Comparison of ENCODE assay signal across 8 mouse cellular contexts in the genomic region with DNA sequence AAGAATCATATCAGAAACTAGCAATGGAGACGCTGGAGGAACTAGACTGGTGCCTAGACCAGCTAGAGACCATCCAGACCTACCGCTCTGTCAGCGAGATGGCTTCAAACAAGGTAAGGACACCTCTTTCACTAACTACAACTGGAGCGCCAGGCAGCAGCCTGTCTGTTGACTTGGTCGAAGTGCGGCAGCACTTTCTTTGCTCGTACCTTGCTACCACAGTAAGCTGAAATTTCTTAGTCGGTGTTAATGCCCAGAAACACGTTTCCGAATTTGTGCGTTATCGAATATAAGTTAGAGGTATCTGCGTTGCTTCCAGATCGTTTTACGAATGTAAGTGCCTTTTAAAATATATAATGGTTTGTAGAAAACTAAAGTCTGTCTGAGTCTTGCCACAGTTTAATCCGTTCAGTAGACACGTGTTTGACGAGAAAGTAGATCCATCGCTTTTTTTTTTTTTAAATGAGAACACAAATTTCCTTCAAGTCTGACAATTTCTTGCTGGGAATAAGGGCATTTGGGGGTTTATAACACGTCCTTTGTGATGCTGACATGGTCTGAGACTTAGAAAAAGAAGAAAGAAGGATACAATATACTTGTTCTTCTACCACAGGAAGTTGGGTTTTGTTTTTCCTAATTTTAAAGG.
DNase-seq lines count a peak whose midpoint lies in the region; ATAC-seq lines count a peak whose summit lies in the region.

No protein-coding gene starts in this region.

- peak overlapping the region; percentile 52 for H3K9ac ChIP-seq in neural tube, embryonic 11.5 days (ENCODE audit: low read length)
- peak overlapping the region; percentile 41 for H3K9ac ChIP-seq in embryonic facial prominence, embryonic 11.5 days (replicated peaks; ENCODE audit: low read length)
- H3K9ac ChIP-seq in intestine, embryonic 16.5 days (ENCODE audit: low read depth, low read length) = peak overlapping the region; percentile 69
- H3K9ac ChIP-seq in midbrain, embryonic 12.5 days (replicated peaks) = peak overlapping the region; percentile 55

- H3K4me2 ChIP-seq in neural tube, embryonic 11.5 days (ENCODE audit: low read depth) = peak overlapping the region; percentile 68
- peak overlapping the region; percentile 66 for H3K4me2 ChIP-seq in embryonic facial prominence, embryonic 11.5 days (ENCODE audit: low read depth, low read length)
- H3K4me2 ChIP-seq in intestine, embryonic 16.5 days (ENCODE audit: low read depth, low read length) = peak overlapping the region; percentile 79
- H3K4me2 ChIP-seq in midbrain, embryonic 12.5 days (replicated peaks) = peak overlapping the region; percentile 74

- H3K27me3 ChIP-seq in neural tube, embryonic 11.5 days (ENCODE audit: control insufficient read depth, insufficient read depth, low read length) = no peaks in the 10 kb centered on the region
- H3K27me3 ChIP-seq in embryonic facial prominence, embryonic 11.5 days (ENCODE audit: control insufficient read depth, insufficient read depth, low read length) = no peaks in the 10 kb centered on the region
- H3K27me3 ChIP-seq in intestine, embryonic 16.5 days (replicated peaks; ENCODE audit: control insufficient read depth, insufficient read depth, low read length) = no peaks in the 10 kb centered on the region
- H3K27me3 ChIP-seq in midbrain, embryonic 12.5 days = peaks cover 23% of the 10 kb centered on the region

- no peaks in the 10 kb centered on the region for H3K9me3 ChIP-seq in neural tube, embryonic 11.5 days (ENCODE audit: control insufficient read depth, low read length)
- no peaks in the 10 kb centered on the region for H3K9me3 ChIP-seq in embryonic facial prominence, embryonic 11.5 days (replicated peaks; ENCODE audit: control insufficient read depth, low read length)
- no peaks in the 10 kb centered on the region for H3K9me3 ChIP-seq in intestine, embryonic 16.5 days (ENCODE audit: control insufficient read depth, low read length)
- no peaks in the 10 kb centered on the region for H3K9me3 ChIP-seq in midbrain, embryonic 12.5 days

- no peak for DNase-seq in neural tube, embryonic 11.5 days (ENCODE audit: low spot score)
- DNase-seq in neural tube, embryonic 10.5 days (ENCODE audit: extremely low spot score, low spot score) = no peak
- peak; percentile 41 for DNase-seq in embryonic facial prominence, embryonic 11.5 days (ENCODE audit: low spot score)
- no peak for DNase-seq in ovary, adult 18-20 months (ENCODE audit: low spot score)
- DNase-seq in cerebellum, adult 11 months = no peak
- no peak for DNase-seq in gastrocnemius, postnatal 4 days (ENCODE audit: low spot score in 2 of 2)

- peak overlapping the region; percentile 32 for H3K4me3 ChIP-seq in neural tube, embryonic 11.5 days (ENCODE audit: low read depth, low read length)
- peak overlapping the region; percentile 36 for H3K4me3 ChIP-seq in embryonic facial prominence, embryonic 11.5 days (ENCODE audit: low read depth, low read length)
- peak overlapping the region; percentile 56 for H3K4me3 ChIP-seq in intestine, embryonic 16.5 days (ENCODE audit: low read length)
- peak overlapping the region; percentile 41 for H3K4me3 ChIP-seq in midbrain, embryonic 12.5 days

- no peak for ATAC-seq in neural tube, embryonic 11.5 days (ENCODE audit: insufficient read depth, low FRiP score, low TSS enrichment)
- ATAC-seq in embryonic facial prominence, embryonic 11.5 days (replicated peaks; ENCODE audit: insufficient number of reproducible peaks, low FRiP score, low TSS enrichment, low read depth) = no peak
- ATAC-seq in intestine, embryonic 16.5 days = peak; percentile 51
- ATAC-seq in midbrain, embryonic 12.5 days (ENCODE audit: low FRiP score, low read depth) = no peak

- no peak overlapping the region for H3K27ac ChIP-seq in neural tube, embryonic 11.5 days (ENCODE audit: low read depth, low read length)
- H3K27ac ChIP-seq in embryonic facial prominence, embryonic 11.5 days (replicated peaks; ENCODE audit: low read depth, low read length) = no peak overlapping the region; the same call in 1 of the 2 replicates
- H3K27ac ChIP-seq in intestine, embryonic 16.5 days (ENCODE audit: low read length) = peak overlapping the region; percentile 85
- peak overlapping the region; percentile 1; the same call in 1 of the 2 replicates for H3K27ac ChIP-seq in midbrain, embryonic 12.5 days (replicated peaks)

- peaks cover 12% of the 10 kb centered on the region for H3K4me1 ChIP-seq in neural tube, embryonic 11.5 days (ENCODE audit: control insufficient read depth, insufficient read depth, low read length)
- H3K4me1 ChIP-seq in embryonic facial prominence, embryonic 11.5 days (ENCODE audit: control insufficient read depth, insufficient read depth, low read length) = peaks cover 3% of the 10 kb centered on the region; the same call in 1 of the 2 replicates
- peaks cover 31% of the 10 kb centered on the region for H3K4me1 ChIP-seq in intestine, embryonic 16.5 days (ENCODE audit: control insufficient read depth, insufficient read depth, low read length)
- peaks cover 41% of the 10 kb centered on the region for H3K4me1 ChIP-seq in midbrain, embryonic 12.5 days

- H3K36me3 ChIP-seq in neural tube, embryonic 11.5 days (ENCODE audit: control insufficient read depth, insufficient read depth, low read length) = no peaks in the 10 kb centered on the region
- H3K36me3 ChIP-seq in embryonic facial prominence, embryonic 11.5 days (replicated peaks; ENCODE audit: control insufficient read depth, insufficient read depth, low read depth, low read length) = no peaks in the 10 kb centered on the region
- H3K36me3 ChIP-seq in intestine, embryonic 16.5 days (ENCODE audit: control insufficient read depth, insufficient read depth, low read length) = no peaks in the 10 kb centered on the region
- no peaks in the 10 kb centered on the region for H3K36me3 ChIP-seq in midbrain, embryonic 12.5 days

- WGBS in neural tube, embryonic 11.5 days = 3% methylated on average over 20 of the region's 20 CpGs
- WGBS in embryonic facial prominence, embryonic 11.5 days = 5% methylated on average over 20 of the region's 20 CpGs
- 2% methylated on average over 20 of the region's 20 CpGs for WGBS in intestine, embryonic 16.5 days
- WGBS in midbrain, embryonic 12.5 days = 6% methylated on average over 20 of the region's 20 CpGs

Comparison
In these comparisons a context has a peak if more than half of its experiments do, and no peak if none do; other contexts are left out.
1. H3K27ac ChIP-seq: peak in intestine, embryonic 16.5 days (single experiment) and midbrain, embryonic 12.5 days (single experiment); none in neural tube, embryonic 11.5 days (single experiment) and embryonic facial prominence, embryonic 11.5 days (single experiment).
2. Peak in every context shown above with its lines, with median percentiles within 50 percentile points of each other: H3K4me2 ChIP-seq, H3K4me3 ChIP-seq and H3K9ac ChIP-seq.